Mouse (Mus musculus) forebrain, embryonic 15.5 days (tissue): ENCODE results near the gene Cdx4. TPM values are rescaled to one million over a fixed set of nuclear protein-coding genes. Genes with fewer than 3 reads are reported as not detected.

ENCODE experiments used
- polyA plus RNA-seq: library from polyadenylated mRNA; unstranded; fragments of >200 nt; fragmentation: Nextera tagmentation; extraction: Ambion mirVana; gene quantifications from 2 replicates; pipeline ENCODE4 v1.2.1, GENCODE M21; 2015

The Cdx4 gene
- polyA plus RNA-seq, 1 experiment from 2014 or later, result not detected

Other genes starting within 250 kb of the Cdx4 start
- gene Nap1l2, start 134.8 kb upstream of the Cdx4 start, polyA plus RNA-seq, result 40.3 and 42.8 TPM in 2 replicates
- gene Chic1, start 35.1 kb downstream of the Cdx4 start, polyA plus RNA-seq, result 6.5 and 6.7 TPM in 2 replicates
- gene Tsx, start 93.1 kb downstream of the Cdx4 start, polyA plus RNA-seq, result 0.47 and 0.73 TPM in 2 replicates
- gene Gm26992, start 100.6 kb downstream of the Cdx4 start, polyA plus RNA-seq, result not detected in 2 replicates